Mouse (Mus musculus): ENCODE data around the gene Ldlrap1. TPM values are rescaled to one million over a fixed set of nuclear protein-coding genes. Genes with fewer than 3 reads are reported as not detected.

Gene Ldlrap1
- total RNA-seq, 2 experiments from 2014 or later: 4.7 to 5.6 TPM

- no peak for ATAC-seq (replicated peaks; ENCODE audit: low FRiP score, poor library complexity, severe bottlenecking)
These were observed 42.0 kb downstream of the Ldlrap1 start for GRCm38 (mm10) chr4:134725735-134726345.

GRCm38 (mm10) chr4:134724974-134725373 is 42.9 kb downstream of the Ldlrap1 start:
- ATAC-seq (replicated peaks; ENCODE audit: low FRiP score, poor library complexity, severe bottlenecking): no peak

- no peak for ATAC-seq (replicated peaks; ENCODE audit: low FRiP score, poor library complexity, severe bottlenecking)
These were observed 44.6 kb downstream of the Ldlrap1 start for GRCm38 (mm10) chr4:134723251-134723650.

GRCm38 (mm10) chr4:134721076-134721475 is 46.7 kb downstream of the Ldlrap1 start:
- ATAC-seq (replicated peaks; ENCODE audit: low FRiP score, poor library complexity, severe bottlenecking): no peak

DNA sequence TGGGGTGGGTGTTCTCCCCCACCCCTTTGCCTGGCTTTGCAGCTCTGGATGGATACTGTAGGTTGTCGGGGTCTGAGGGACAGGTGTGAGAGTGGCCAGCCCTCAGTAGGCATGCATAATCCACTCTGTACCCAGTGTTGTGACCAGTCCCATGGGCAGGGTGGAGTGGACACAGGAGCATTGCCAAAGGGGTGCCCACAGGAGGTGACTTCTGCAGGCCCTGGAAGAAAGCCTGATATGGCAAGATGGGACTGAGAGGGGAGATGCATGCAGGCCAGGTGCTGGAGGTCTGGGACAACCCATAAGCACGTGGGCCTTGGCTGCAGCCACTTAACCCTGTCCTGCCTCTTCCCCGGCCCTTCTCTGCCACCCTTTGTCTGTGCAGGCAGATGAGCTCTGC is 47.5 kb downstream of the Ldlrap1 start:
- ATAC-seq (replicated peaks; ENCODE audit: low FRiP score, poor library complexity, severe bottlenecking): no peak

- ATAC-seq (replicated peaks; ENCODE audit: low FRiP score, poor library complexity, severe bottlenecking): peak; percentile 87
These were observed 48.3 kb downstream of the Ldlrap1 start for GRCm38 (mm10) chr4:134719489-134719888.

GRCm38 (mm10) chr4:134713937-134714336 is 53.9 kb downstream of the Ldlrap1 start:
- ATAC-seq (replicated peaks; ENCODE audit: low FRiP score, poor library complexity, severe bottlenecking): peak; percentile 90

DNA sequence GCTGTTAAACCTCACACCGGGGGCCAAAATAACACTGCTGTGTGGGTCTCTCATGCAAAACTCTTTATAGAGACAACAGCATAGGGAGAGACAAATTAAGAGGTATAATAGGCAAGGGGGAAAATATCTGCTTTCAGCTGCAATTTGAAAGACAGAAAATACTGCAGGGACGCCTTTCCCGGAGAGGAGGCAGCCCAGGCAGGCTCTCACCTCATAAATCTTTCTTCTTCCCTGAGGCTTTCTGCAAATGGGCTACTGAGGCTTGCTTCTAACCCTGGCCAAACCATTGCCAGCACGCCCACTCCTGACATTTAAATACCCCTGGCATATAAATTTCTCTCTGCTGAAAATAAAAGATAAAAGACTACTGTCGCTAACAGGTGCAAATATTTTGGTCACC is 62.5 kb downstream of the Ldlrap1 start:
- no peak for ATAC-seq (replicated peaks; ENCODE audit: low FRiP score, poor library complexity, severe bottlenecking)

GRCm38 (mm10) chr4:134704590-134704989 is 63.2 kb downstream of the Ldlrap1 start:
- peak; percentile 26 for ATAC-seq (replicated peaks; ENCODE audit: low FRiP score, poor library complexity, severe bottlenecking)

DNA sequence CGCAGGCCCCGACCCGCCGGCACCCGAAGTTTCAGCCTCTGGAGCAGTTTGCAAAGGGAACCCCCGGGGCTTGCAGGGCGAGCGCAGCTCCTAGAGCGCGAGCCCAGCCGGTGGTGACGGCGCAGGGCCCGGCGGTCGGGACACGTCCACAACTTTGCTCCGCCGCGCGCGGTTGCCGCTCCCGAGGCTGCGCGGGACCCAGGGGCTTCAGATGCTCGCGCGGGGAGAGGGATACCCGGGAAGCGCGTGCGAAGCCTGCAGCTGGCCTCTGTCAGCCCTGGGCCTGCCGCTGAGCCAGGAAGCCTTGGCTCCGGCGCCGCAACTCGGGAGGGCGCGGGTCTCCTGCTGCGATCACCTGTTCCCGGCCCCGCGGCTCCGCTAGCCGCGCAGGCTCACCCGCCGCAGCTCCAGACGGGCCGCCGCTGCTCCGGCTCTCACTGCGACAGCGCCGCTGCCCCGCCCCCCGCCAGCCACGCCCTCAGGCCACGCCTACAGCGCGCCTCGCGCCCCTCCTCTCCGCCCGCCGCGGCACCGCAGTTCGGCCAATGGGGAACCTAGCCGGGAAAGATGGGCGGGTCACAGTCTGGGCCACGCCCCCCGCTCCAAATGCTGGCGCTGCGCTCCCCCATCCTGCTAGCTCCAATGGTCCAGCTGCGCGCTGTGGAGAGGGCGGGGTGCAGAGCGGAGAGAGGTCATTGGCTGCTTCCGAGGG is 63.8 kb downstream of the Ldlrap1 start, which contains the start of gene Man1c1:
Gene Man1c1 (minus strand): TSS at position 456 of the 712 bp plus-strand sequence.
- ATAC-seq (replicated peaks; ENCODE audit: low FRiP score, poor library complexity, severe bottlenecking): peak; percentile 89

DNA sequence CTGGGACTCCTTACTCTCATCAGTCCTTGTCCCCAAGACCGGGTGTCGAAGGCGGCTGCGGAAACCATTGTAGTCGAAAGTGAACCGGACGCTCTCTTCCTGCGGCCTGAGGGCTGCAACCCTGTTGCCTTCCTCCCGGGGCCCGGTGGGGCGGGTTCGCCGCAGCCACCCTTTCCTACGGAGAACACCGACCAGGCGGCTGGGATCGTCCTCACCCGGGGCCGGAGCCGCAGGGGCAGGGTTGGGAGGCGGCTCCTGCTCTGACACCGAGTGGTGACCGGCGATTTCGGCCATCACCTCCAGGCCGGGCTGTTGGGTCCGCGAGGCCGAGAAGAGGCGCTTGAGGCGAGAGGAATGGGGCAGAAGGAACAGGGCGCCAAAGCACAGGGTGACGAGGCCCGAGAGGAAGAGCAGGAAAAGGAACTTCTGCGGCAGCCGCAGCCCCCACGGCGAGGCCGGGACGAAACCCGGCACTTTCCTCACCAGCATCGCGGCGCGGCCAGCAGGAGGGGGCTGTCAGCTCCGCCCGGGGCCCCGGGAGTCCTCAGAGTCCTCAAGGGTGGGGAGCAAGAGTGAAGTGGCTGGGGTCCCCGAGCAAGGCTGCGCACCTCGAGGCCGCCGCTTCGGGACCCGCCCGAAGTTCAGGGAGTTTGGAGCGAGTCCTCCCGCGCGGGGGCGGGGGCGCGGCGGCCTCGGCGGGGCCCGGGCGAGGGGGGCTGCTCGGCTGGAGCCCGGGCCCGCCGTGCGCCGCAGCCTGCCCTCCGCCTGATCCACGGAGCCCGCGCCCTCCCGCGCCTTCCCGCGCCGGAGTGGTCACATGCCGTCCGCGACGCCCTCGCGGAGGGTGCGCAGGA is 64.6 kb downstream of the Ldlrap1 start:
- ATAC-seq (replicated peaks; ENCODE audit: low FRiP score, poor library complexity, severe bottlenecking): no peak

DNA sequence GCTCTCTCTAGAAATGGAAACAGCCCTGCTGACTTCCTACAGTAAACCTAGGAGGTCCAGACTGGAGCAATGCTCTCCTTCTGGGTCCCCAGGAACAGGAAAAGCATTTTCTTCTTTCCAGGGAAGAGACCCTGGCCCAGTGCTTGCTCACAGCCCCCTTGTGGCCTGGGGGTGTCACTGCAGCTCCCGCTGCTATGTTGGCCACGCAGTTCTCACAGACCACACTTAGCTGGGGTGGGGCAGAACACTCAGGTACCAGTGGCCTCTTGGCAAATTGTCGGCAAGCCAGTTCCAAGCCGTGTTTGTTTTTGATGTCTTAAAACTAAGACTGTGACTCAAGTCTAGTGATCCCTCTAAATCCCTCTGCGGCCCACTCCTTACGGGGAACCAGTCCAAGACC is 65.9 kb downstream of the Ldlrap1 start:
- ATAC-seq (replicated peaks; ENCODE audit: low FRiP score, poor library complexity, severe bottlenecking): peak; percentile 51; the same call in 1 of the 2 replicates

DNA sequence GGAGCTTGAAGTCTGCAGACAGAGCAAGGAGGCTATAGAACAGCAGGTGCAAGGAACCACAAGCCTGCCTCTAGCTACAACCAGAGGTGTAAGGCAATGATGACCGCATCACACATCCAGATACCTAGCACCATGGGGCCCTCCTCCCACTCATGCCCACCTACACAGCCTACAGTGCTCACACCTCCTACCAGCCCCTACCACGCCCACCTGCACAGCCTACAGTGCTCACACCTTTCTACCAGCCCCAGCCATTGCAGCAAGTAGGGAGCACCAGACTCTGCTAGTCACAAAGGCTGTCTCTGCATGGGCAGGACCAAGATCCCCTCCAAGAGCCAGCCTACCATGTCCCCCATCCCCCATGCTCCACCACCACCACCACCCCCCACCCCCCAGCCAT is 66.9 kb downstream of the Ldlrap1 start:
- no peak for ATAC-seq (replicated peaks; ENCODE audit: low FRiP score, poor library complexity, severe bottlenecking)

GRCm38 (mm10) chr4:134693202-134693940 is 74.5 kb downstream of the Ldlrap1 start:
- no peak for ATAC-seq (replicated peaks; ENCODE audit: low FRiP score, poor library complexity, severe bottlenecking)

DNA sequence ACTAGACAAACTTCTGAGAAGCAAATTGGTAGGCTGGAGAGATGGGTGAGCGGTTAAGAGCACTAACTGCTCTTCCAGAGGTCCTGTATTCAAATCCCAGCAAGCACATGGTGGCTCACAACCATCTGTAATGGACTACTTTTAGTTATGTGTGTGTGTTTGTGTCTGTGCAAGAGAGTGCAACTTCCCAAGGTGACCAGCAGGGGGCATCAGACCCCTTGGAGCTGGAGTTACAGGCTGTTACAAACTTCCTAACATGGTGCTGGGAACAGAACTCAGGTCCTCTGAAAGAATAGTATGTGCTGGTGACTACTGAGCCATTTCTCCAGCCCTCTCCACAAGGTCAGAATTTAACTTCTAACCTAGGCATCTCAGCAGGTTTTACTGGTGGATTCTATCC is 75.4 kb downstream of the Ldlrap1 start:
- ATAC-seq (replicated peaks; ENCODE audit: low FRiP score, poor library complexity, severe bottlenecking): no peak

Other genes with a start within 250 kb of the Ldlrap1 start
- 7.9 and 20.3 TPM in 2 replicates for gene Mtfr1l, start 232.6 kb downstream of the Ldlrap1 start, total RNA-seq (2015; ENCODE audit: low replicate concordance)
- 7.9 and 8.3 TPM in 2 replicates for gene Mtfr1l, start 232.6 kb downstream of the Ldlrap1 start, total RNA-seq (2017; ENCODE audit: low replicate concordance)
- gene Selenon, start 215.9 kb downstream of the Ldlrap1 start, total RNA-seq (2015; ENCODE audit: low replicate concordance): 6.3 and 7.9 TPM in 2 replicates
- 1.4 and 2.9 TPM in 2 replicates for gene Selenon, start 215.9 kb downstream of the Ldlrap1 start, total RNA-seq (2017; ENCODE audit: low replicate concordance)
- gene Man1c1, start 63.7 kb downstream of the Ldlrap1 start, total RNA-seq (2015; ENCODE audit: low replicate concordance): 4.2 and 6.1 TPM in 2 replicates
- gene Man1c1, start 63.7 kb downstream of the Ldlrap1 start, total RNA-seq (2017; ENCODE audit: low replicate concordance): 1.4 and 2.8 TPM in 2 replicates
- gene Maco1, start 85.3 kb upstream of the Ldlrap1 start, total RNA-seq (2015; ENCODE audit: low replicate concordance): 13.0 and 19.4 TPM in 2 replicates
- 36.0 and 39.9 TPM in 2 replicates for gene Maco1, start 85.3 kb upstream of the Ldlrap1 start, total RNA-seq (2017; ENCODE audit: low replicate concordance)
- gene Rhd, start 96.5 kb upstream of the Ldlrap1 start, total RNA-seq (2015; ENCODE audit: low replicate concordance): 408 and 436 TPM in 2 replicates
- gene Rhd, start 96.5 kb upstream of the Ldlrap1 start, total RNA-seq (2017; ENCODE audit: low replicate concordance): 820 and 839 TPM in 2 replicates
- gene Tmem50a, start 147.0 kb upstream of the Ldlrap1 start, total RNA-seq (2015; ENCODE audit: low replicate concordance): 150 and 151 TPM in 2 replicates
- 200 and 208 TPM in 2 replicates for gene Tmem50a, start 147.0 kb upstream of the Ldlrap1 start, total RNA-seq (2017; ENCODE audit: low replicate concordance)
- gene Rsrp1, start 155.6 kb upstream of the Ldlrap1 start, total RNA-seq (2015; ENCODE audit: low replicate concordance): 2,585 and 2,588 TPM in 2 replicates
- 1,104 and 1,368 TPM in 2 replicates for gene Rsrp1, start 155.6 kb upstream of the Ldlrap1 start, total RNA-seq (2017; ENCODE audit: low replicate concordance)
- gene Syf2, start 162.9 kb upstream of the Ldlrap1 start, total RNA-seq (2015; ENCODE audit: low replicate concordance): 103 and 110 TPM in 2 replicates
- 291 and 294 TPM in 2 replicates for gene Syf2, start 162.9 kb upstream of the Ldlrap1 start, total RNA-seq (2017; ENCODE audit: low replicate concordance)

All from erythroblast, adult 5-6 weeks (primary cell).